Mouse (Mus musculus): ENCODE data around the gene Ptprs.

Gene Ptprs

GRCm38 (mm10) chr17:56490438-56491152 lies 14.3 kb upstream of the Ptprs start:
- no peak for DNase-seq (ENCODE audit: low spot score)

- DNase-seq (ENCODE audit: low spot score): peak; percentile 33
These were observed 11.7 kb upstream of the Ptprs start for GRCm38 (mm10) chr17:56488028-56488427.

- DNase-seq (ENCODE audit: low spot score): peak; percentile 39
These were observed 11.2 kb upstream of the Ptprs start for GRCm38 (mm10) chr17:56487441-56487888.

GRCm38 (mm10) chr17:56485926-56486325 lies 9.6 kb upstream of the Ptprs start:
- no peak for DNase-seq (ENCODE audit: low spot score)

GRCm38 (mm10) chr17:56485118-56485517 lies 8.8 kb upstream of the Ptprs start:
- no peak for DNase-seq (ENCODE audit: low spot score)

GRCm38 (mm10) chr17:56482671-56483070 lies 6.4 kb upstream of the Ptprs start:
- DNase-seq (ENCODE audit: low spot score): no peak

- DNase-seq (ENCODE audit: low spot score): peak; percentile 57
These were observed 3.1 kb upstream of the Ptprs start for GRCm38 (mm10) chr17:56479358-56479757.

GRCm38 (mm10) chr17:56478191-56478611 lies 1.9 kb upstream of the Ptprs start:
- no peak for DNase-seq (ENCODE audit: low spot score)

GRCm38 (mm10) chr17:56477191-56477818 lies 1.0 kb upstream of the Ptprs start:
- no peak for DNase-seq (ENCODE audit: low spot score)

- peak; percentile 47 for DNase-seq (ENCODE audit: low spot score)
These were observed 490 bp downstream of the Ptprs start for GRCm38 (mm10) chr17:56475584-56476401.

- DNase-seq (ENCODE audit: low spot score): peak; percentile 54
These were observed 1.3 kb downstream of the Ptprs start for GRCm38 (mm10) chr17:56474831-56475581.

- no peak for DNase-seq (ENCODE audit: low spot score)
These were observed 1.9 kb downstream of the Ptprs start for GRCm38 (mm10) chr17:56474311-56474830.

- no peak for DNase-seq (ENCODE audit: low spot score)
These were observed 2.7 kb downstream of the Ptprs start for GRCm38 (mm10) chr17:56473611-56473905.

- peak; percentile 69 for DNase-seq (ENCODE audit: low spot score)
These were observed 3.3 kb downstream of the Ptprs start for GRCm38 (mm10) chr17:56472733-56473610.

- DNase-seq (ENCODE audit: low spot score): no peak
These were observed 4.2 kb downstream of the Ptprs start for GRCm38 (mm10) chr17:56472121-56472520.

GRCm38 (mm10) chr17:56471136-56471535 lies 5.1 kb downstream of the Ptprs start:
- no peak for DNase-seq (ENCODE audit: low spot score)

GRCm38 (mm10) chr17:56470571-56470970 lies 5.7 kb downstream of the Ptprs start:
- no peak for DNase-seq (ENCODE audit: low spot score)

- no peak for DNase-seq (ENCODE audit: low spot score)
These were observed 6.3 kb downstream of the Ptprs start for GRCm38 (mm10) chr17:56470001-56470436.

- DNase-seq (ENCODE audit: low spot score): no peak
These were observed 7.0 kb downstream of the Ptprs start for GRCm38 (mm10) chr17:56469275-56469674.

- no peak for DNase-seq (ENCODE audit: low spot score)
These were observed 7.4 kb downstream of the Ptprs start for GRCm38 (mm10) chr17:56468870-56469269.

GRCm38 (mm10) chr17:56468380-56468779 lies 7.9 kb downstream of the Ptprs start:
- no peak for DNase-seq (ENCODE audit: low spot score)

All from testis, postnatal 14 days (tissue).